Mouse (Mus musculus): Measurements from ENCODE around the gene Zfp954.
"Not testable (repeated sequence)": the region's sequence is repeated elsewhere in the genome, so short reads cannot be mapped to it uniquely, and the experiment has no call there.

GRCm38 (mm10) chr7:7130491-7131124, 9.3 kb upstream of the Zfp954 start:
- TF ChIP-seq POLR2A (IDR thresholded peaks at IDR 0.05; ENCODE audit: borderline replicate concordance, insufficient read depth, low read length); CTCF (IDR thresholded peaks at IDR 0.05; ENCODE audit: borderline replicate concordance, insufficient read depth, low read depth, low read length): not testable (repeated sequence)
